Mouse (Mus musculus): ENCODE data around the gene Synj2.
A peak's percentile ranks its signal among the peaks of the same experiment; 100 is the strongest.
"Not testable (repeated sequence)": the region's sequence is repeated elsewhere in the genome, so short reads cannot be mapped to it uniquely, and the experiment has no call there.

Gene Synj2

GRCm38 (mm10) chr17:6001836-6002235, 60.8 kb downstream of the Synj2 start:
- no peak for DNase-seq

- no peak for DNase-seq
These were observed 61.5 kb downstream of the Synj2 start for GRCm38 (mm10) chr17:6002563-6002962.

- no peak for DNase-seq
These were observed 62.6 kb downstream of the Synj2 start for GRCm38 (mm10) chr17:6003661-6004060.

- DNase-seq: no peak
These were observed 64.2 kb downstream of the Synj2 start for GRCm38 (mm10) chr17:6005246-6005637.

- DNase-seq: no peak
These were observed 64.8 kb downstream of the Synj2 start for GRCm38 (mm10) chr17:6005638-6006471.

- no peak for DNase-seq
These were observed 66.2 kb downstream of the Synj2 start for GRCm38 (mm10) chr17:6007101-6007780.

- DNase-seq: no peak
These were observed 66.8 kb downstream of the Synj2 start for GRCm38 (mm10) chr17:6007902-6008301.

GRCm38 (mm10) chr17:6008590-6008989, 67.5 kb downstream of the Synj2 start:
- no peak for DNase-seq

GRCm38 (mm10) chr17:6009606-6010005, 68.5 kb downstream of the Synj2 start:
- DNase-seq: no peak

GRCm38 (mm10) chr17:6013079-6013478, 72.0 kb downstream of the Synj2 start:
- no peak for DNase-seq

GRCm38 (mm10) chr17:6014985-6015384, 73.9 kb downstream of the Synj2 start:
- no peak for DNase-seq

GRCm38 (mm10) chr17:6016213-6016780, 75.2 kb downstream of the Synj2 start:
- no peak for DNase-seq

GRCm38 (mm10) chr17:6017268-6017667, 76.2 kb downstream of the Synj2 start:
- DNase-seq: no peak

- DNase-seq: no peak
These were observed 77.3 kb downstream of the Synj2 start for GRCm38 (mm10) chr17:6018348-6018747.

GRCm38 (mm10) chr17:6019776-6020175, 78.7 kb downstream of the Synj2 start:
- DNase-seq: peak; percentile 57

GRCm38 (mm10) chr17:6020636-6021035, 79.6 kb downstream of the Synj2 start:
- no peak for DNase-seq

GRCm38 (mm10) chr17:6021374-6021789, 80.3 kb downstream of the Synj2 start:
- not testable (repeated sequence) for DNase-seq

- DNase-seq: no peak
These were observed 84.8 kb downstream of the Synj2 start for GRCm38 (mm10) chr17:6025831-6026230.

GRCm38 (mm10) chr17:6035661-6036060, 94.6 kb downstream of the Synj2 start:
- no peak for DNase-seq

GRCm38 (mm10) chr17:6036458-6036857, 95.4 kb downstream of the Synj2 start:
- DNase-seq: no peak

- no peak for DNase-seq
These were observed 95.8 kb downstream of the Synj2 start for GRCm38 (mm10) chr17:6036872-6037271.

GRCm38 (mm10) chr17:6037507-6037906, 96.4 kb downstream of the Synj2 start:
- DNase-seq: no peak

- DNase-seq: no peak
These were observed 111.7 kb downstream of the Synj2 start for GRCm38 (mm10) chr17:6052801-6053200.

- no peak for DNase-seq
These were observed 113.9 kb downstream of the Synj2 start for GRCm38 (mm10) chr17:6054934-6055355.

Measured in cerebellum, adult 11 months (tissue).